Mouse (Mus musculus) embryonic fibroblast, embryonic 13.5 days (primary cell): ENCODE measurements around the gene Ubap1.
A peak's percentile ranks its signal among the peaks of the same experiment; 100 is the strongest.

ENCODE experiments used
- CTCF ChIP-seq: IDR thresholded peaks from 2 replicates; pipeline ENCODE4 v1.5.1; 2011; ENCODE audit warnings: mild to moderate bottlenecking, control low read depth, low read length, moderate library complexity, borderline replicate concordance; ENCODE audit not compliant: insufficient read depth
- POLR2A ChIP-seq: IDR thresholded peaks from 2 replicates; pipeline ENCODE4 v1.6.1; 2011; ENCODE audit warnings: low read depth, mild to moderate bottlenecking, control low read depth, low read length, moderate library complexity

- peak; percentile 82 for TF ChIP-seq POLR2A
- TF ChIP-seq CTCF, result no peak
Measured at GRCm38 (mm10) chr4:41314141-41315129, 34.4 kb upstream of the Ubap1 start, which contains the start of gene Dcaf12.
